ENCODE assay signal across 10 mouse cellular contexts in the genomic region with DNA sequence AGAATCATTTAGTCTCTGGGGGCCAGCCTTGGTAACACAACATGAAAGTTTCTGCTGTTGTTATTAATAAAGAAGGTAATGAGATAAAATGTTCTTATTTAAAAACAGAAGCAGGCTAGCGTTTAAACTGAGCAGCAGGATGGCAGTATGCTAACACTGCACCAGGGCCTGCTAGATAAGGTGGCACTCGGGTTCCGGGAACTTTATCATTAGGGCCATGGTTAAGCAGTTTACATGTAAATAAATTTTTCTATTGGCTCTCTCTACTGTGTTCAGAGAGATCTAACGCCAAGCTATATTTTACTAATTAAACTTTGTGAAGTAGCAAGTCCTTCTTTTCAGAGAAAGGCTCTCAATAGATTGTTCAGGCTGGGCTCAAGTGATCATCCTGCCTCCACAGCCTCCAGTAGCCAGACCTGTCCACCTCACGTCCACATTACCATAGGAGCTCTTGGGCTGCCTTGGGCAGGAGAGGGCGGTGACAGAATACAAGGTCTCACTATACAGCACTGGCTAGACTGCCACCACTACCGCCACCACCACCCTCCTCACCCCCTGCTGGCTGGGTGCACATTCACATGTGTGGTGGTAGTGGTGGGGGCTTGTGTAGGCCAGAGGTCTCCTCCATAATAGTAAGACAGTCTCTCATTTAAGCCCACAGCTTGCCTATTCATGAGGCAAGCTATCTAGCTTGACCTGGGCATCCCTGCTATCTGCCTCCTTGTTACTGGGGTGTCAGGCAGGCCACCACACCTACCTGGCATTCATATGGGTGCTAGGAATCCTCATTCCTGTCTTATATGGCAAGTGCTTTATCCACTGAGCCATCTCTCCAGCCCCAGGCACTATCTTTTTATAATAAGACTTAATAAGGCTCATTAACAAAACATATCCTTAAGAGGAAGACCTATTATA. TPM values are rescaled to one million over a fixed set of nuclear protein-coding genes. Genes with fewer than 3 reads are reported as not detected.
DNase-seq lines count a peak whose midpoint lies in the region; ATAC-seq and TF ChIP-seq lines count a peak whose summit lies in the region.
"Had no signal": no experiment of that assay in that cellular context is flagged by ENCODE, and none has a peak within 500 bp of the region (broad histone marks: within the 10 kb centered on the region; RNA-seq: fewer than 3 reads in every experiment).

No protein-coding gene starts in this region.

- peaks cover 44% of the 10 kb centered on the region for H3K4me1 ChIP-seq in heart, embryonic 12.5 days (replicated peaks)
- H3K4me1 ChIP-seq in bone marrow, adult 2 months (ENCODE audit: control insufficient read depth, insufficient read depth, low read length): peaks cover 3% of the 10 kb centered on the region
- peaks cover 18% of the 10 kb centered on the region for H3K4me1 ChIP-seq in hindbrain, embryonic 12.5 days

- peak; percentile 77 for ATAC-seq in heart, embryonic 12.5 days (ENCODE audit: insufficient number of reproducible peaks, low FRiP score)
- peak; percentile 48; the same call in 1 of the 2 replicates for ATAC-seq in hindbrain, embryonic 12.5 days (ENCODE audit: low FRiP score)
- peak; percentile 66 for ATAC-seq in megakaryocyte-erythroid progenitor cell, adult 5-6 weeks (replicated peaks; ENCODE audit: low FRiP score, low TSS enrichment, poor library complexity, severe bottlenecking)

- peak overlapping the region; percentile 26 for H3K27ac ChIP-seq in heart, embryonic 12.5 days (ENCODE audit: poor library complexity, severe bottlenecking)
- peak overlapping the region; percentile 93 for H3K27ac ChIP-seq in bone marrow, adult 2 months (ENCODE audit: control insufficient read depth, insufficient read depth, low read depth, low read length, poor library complexity)
- no peak overlapping the region for H3K27ac ChIP-seq in hindbrain, embryonic 12.5 days

- DNase-seq in heart, postnatal 4 days: no peak
- no peak for DNase-seq in thymus, postnatal 0 days (ENCODE audit: low spot score)
- DNase-seq in ovary, postnatal 14 days (ENCODE audit: low spot score): no peak
- DNase-seq in cerebellum, adult 8-10 months: no peak
- DNase-seq: adrenal gland, postnatal 10 days had no signal

- 49% methylated on average over 7 of the region's 7 CpGs for WGBS in heart, embryonic 12.5 days
- 60% methylated on average over 7 of the region's 7 CpGs for WGBS in bone marrow, adult 2 months
- 80% methylated on average over 7 of the region's 7 CpGs for WGBS in hindbrain, embryonic 12.5 days

- 0 out of 2 replicates have a peak, but pooled peaks cover under 1% of the 10 kb centered on the region for H3K36me3 ChIP-seq in heart, embryonic 12.5 days
- no peaks in the 10 kb centered on the region for H3K36me3 ChIP-seq in hindbrain, embryonic 12.5 days

- H3K9ac ChIP-seq in heart, embryonic 12.5 days: no peak overlapping the region
- H3K9ac ChIP-seq in hindbrain, embryonic 12.5 days: no peak overlapping the region

- H3K4me3 ChIP-seq in heart, embryonic 12.5 days: no peak overlapping the region
- no peak overlapping the region for H3K4me3 ChIP-seq in bone marrow, adult 2 months (replicated peaks; ENCODE audit: control insufficient read depth, low read depth, low read length)
- H3K4me3 ChIP-seq in hindbrain, embryonic 12.5 days: no peak overlapping the region

- H3K27me3 ChIP-seq in heart, embryonic 12.5 days (replicated peaks): no peaks in the 10 kb centered on the region
- no peaks in the 10 kb centered on the region for H3K27me3 ChIP-seq in hindbrain, embryonic 12.5 days
- H3K27me3 ChIP-seq: CH12.LX had no signal

- peak overlapping the region; percentile 18 for H3K4me2 ChIP-seq in heart, embryonic 12.5 days
- no peak overlapping the region for H3K4me2 ChIP-seq in hindbrain, embryonic 12.5 days (replicated peaks)

- no peaks in the 10 kb centered on the region for H3K9me3 ChIP-seq in heart, embryonic 12.5 days (replicated peaks)
- H3K9me3 ChIP-seq in hindbrain, embryonic 12.5 days (replicated peaks): no peaks in the 10 kb centered on the region

- TF ChIP-seq POLR2A in bone marrow, adult 2 months (IDR thresholded peaks at IDR 0.05; ENCODE audit: borderline replicate concordance, control insufficient read depth, low read depth, low read length): 0 out of 2 replicates have a peak, but pooled peaks have one; percentile 5

- TF ChIP-seq CTCF in bone marrow, adult 2 months (IDR thresholded peaks at IDR 0.05; ENCODE audit: control insufficient read depth, insufficient read depth, low read length): no peak

RNA-seq across cellular contexts. Expression of gene Nt5c3, which starts 20.9 kb away (rescaled TPM):
- polyA plus RNA-seq in heart, embryonic 12.5 days (2016; fragmentation: Nextera tagmentation; extraction: Ambion mirVana): 74.8 and 77.4 TPM in 2 replicates
- 10 to 100 TPM; 44.1 to 46.9 TPM for total RNA-seq in heart, postnatal 4 days (2021)
- polyA plus RNA-seq in bone marrow, adult 2 months (2011; ENCODE audit: insufficient read depth, insufficient read length, low replicate concordance, missing spikeins): 188 and 205 TPM in 2 replicates
- 102 and 106 TPM in 2 replicates for polyA plus RNA-seq in hindbrain, embryonic 12.5 days (2016; fragmentation: Nextera tagmentation; extraction: Ambion mirVana)
- total RNA-seq in megakaryocyte-erythroid progenitor cell, adult 5-6 weeks (2014; fragmentation: Nextera tagmentation): 86.6 and 123 TPM in 2 replicates
- 83.5 and 116 TPM in 2 replicates for total RNA-seq in megakaryocyte-erythroid progenitor cell, adult 5-6 weeks (2017)
- polyA plus RNA-seq in thymus, postnatal 0 days (2015; fragmentation: Nextera tagmentation; extraction: Ambion mirVana): 70.1 and 73.9 TPM in 2 replicates

RNA-seq across cellular contexts. Expression of gene Vmn1r4, which starts 21.0 kb away (rescaled TPM):
- 0.10 and 0.12 TPM in 2 replicates for polyA plus RNA-seq in heart, embryonic 12.5 days (2016; fragmentation: Nextera tagmentation; extraction: Ambion mirVana)
- total RNA-seq in heart, postnatal 4 days (2021): under 1 TPM in 1 of 2 experiments, not detected in 1; 0.12 TPM
- polyA plus RNA-seq in bone marrow, adult 2 months (2011; ENCODE audit: insufficient read depth, insufficient read length, low replicate concordance, missing spikeins): 0.63 TPM in 1 of 2 replicates, not detected in the other
- 0.27 and 0.36 TPM in 2 replicates for polyA plus RNA-seq in hindbrain, embryonic 12.5 days (2016; fragmentation: Nextera tagmentation; extraction: Ambion mirVana)
- not detected in 2 replicates for total RNA-seq in megakaryocyte-erythroid progenitor cell, adult 5-6 weeks (2014; fragmentation: Nextera tagmentation)
- 0.42 TPM in 1 of 2 replicates, not detected in the other for total RNA-seq in megakaryocyte-erythroid progenitor cell, adult 5-6 weeks (2017)
- 0.27 and 0.51 TPM in 2 replicates for polyA plus RNA-seq in thymus, postnatal 0 days (2015; fragmentation: Nextera tagmentation; extraction: Ambion mirVana)
